ENCODE assay signal across 10 mouse cellular contexts in genomic region chr1:153669086-153669485, GRCm38 (mm10). TPM values are rescaled to one million over a fixed set of nuclear protein-coding genes. Genes with fewer than 3 reads are reported as not detected.
A peak's percentile ranks its signal among the peaks of the same experiment; 100 is the strongest.
DNase-seq lines count a peak whose midpoint lies in the region; ATAC-seq lines count a peak whose summit lies in the region.
"Had no signal": no experiment of that assay in that cellular context is flagged by ENCODE, and none has a peak within 500 bp of the region (broad histone marks: within the 10 kb centered on the region; RNA-seq: fewer than 3 reads in every experiment).

No protein-coding gene starts in this region.

- H3K27me3 ChIP-seq in forebrain, embryonic 12.5 days: peaks cover 11% of the 10 kb centered on the region; the same call in 1 of the 2 replicates
- H3K27me3 ChIP-seq in forebrain, embryonic 11.5 days (ENCODE audit: control insufficient read depth, insufficient read depth, low read length): no peaks in the 10 kb centered on the region
- H3K27me3 ChIP-seq in midbrain, embryonic 16.5 days (ENCODE audit: control insufficient read depth, insufficient read depth, low read depth, low read length): no peaks in the 10 kb centered on the region

- no peaks in the 10 kb centered on the region for H3K36me3 ChIP-seq in forebrain, embryonic 12.5 days (replicated peaks)
- H3K36me3 ChIP-seq in forebrain, embryonic 11.5 days (ENCODE audit: control insufficient read depth, insufficient read depth, low read length): no peaks in the 10 kb centered on the region
- H3K36me3 ChIP-seq in midbrain, embryonic 16.5 days (ENCODE audit: control insufficient read depth, insufficient read depth, low read length): no peaks in the 10 kb centered on the region; the same call in 1 of the 2 replicates
- H3K36me3 ChIP-seq: liver, embryonic 13.5 days had no signal

- no peak overlapping the region for H3K9ac ChIP-seq in forebrain, embryonic 12.5 days
- H3K9ac ChIP-seq in forebrain, embryonic 11.5 days (ENCODE audit: low read length): no peak overlapping the region
- H3K9ac ChIP-seq in midbrain, embryonic 16.5 days (ENCODE audit: low read depth, low read length): peak overlapping the region; percentile 41; the same call in 1 of the 2 replicates
- H3K9ac ChIP-seq: liver, embryonic 13.5 days had no signal

- 78% methylated on average over 7 of the region's 7 CpGs for WGBS in forebrain, embryonic 12.5 days
- WGBS in forebrain, embryonic 11.5 days: 87% methylated on average over 7 of the region's 7 CpGs
- WGBS in midbrain, embryonic 16.5 days: 47% methylated on average over 7 of the region's 7 CpGs

- H3K4me3 ChIP-seq in forebrain, embryonic 12.5 days (replicated peaks): no peak overlapping the region
- H3K4me3 ChIP-seq in forebrain, embryonic 11.5 days (ENCODE audit: low read depth, low read length): no peak overlapping the region
- H3K4me3 ChIP-seq in midbrain, embryonic 16.5 days (ENCODE audit: low read depth, low read length): peak overlapping the region; percentile 15
- H3K4me3 ChIP-seq: liver, embryonic 13.5 days had no signal

- no peak overlapping the region for H3K27ac ChIP-seq in forebrain, embryonic 12.5 days
- no peak overlapping the region for H3K27ac ChIP-seq in forebrain, embryonic 11.5 days (ENCODE audit: low read depth, low read length)
- peak overlapping the region; percentile 58 for H3K27ac ChIP-seq in midbrain, embryonic 16.5 days (ENCODE audit: low read length)
- H3K27ac ChIP-seq: liver, embryonic 13.5 days had no signal

- peaks cover 60% of the 10 kb centered on the region for H3K4me1 ChIP-seq in forebrain, embryonic 12.5 days
- peaks cover 14% of the 10 kb centered on the region for H3K4me1 ChIP-seq in forebrain, embryonic 11.5 days (replicated peaks; ENCODE audit: control insufficient read depth, insufficient read depth, low read length)
- peaks cover 54% of the 10 kb centered on the region for H3K4me1 ChIP-seq in midbrain, embryonic 16.5 days (ENCODE audit: control insufficient read depth, insufficient read depth, low read length)
- H3K4me1 ChIP-seq: liver, embryonic 13.5 days had no signal

- H3K9me3 ChIP-seq in forebrain, embryonic 12.5 days: no peaks in the 10 kb centered on the region
- H3K9me3 ChIP-seq in forebrain, embryonic 11.5 days (ENCODE audit: control insufficient read depth, low read length): no peaks in the 10 kb centered on the region
- no peaks in the 10 kb centered on the region for H3K9me3 ChIP-seq in midbrain, embryonic 16.5 days (replicated peaks; ENCODE audit: control insufficient read depth, low read length, poor library complexity, severe bottlenecking)
- H3K9me3 ChIP-seq: liver, embryonic 13.5 days had no signal

- H3K4me2 ChIP-seq in forebrain, embryonic 12.5 days: 0 out of 2 replicates have a peak overlapping the region, but pooled peaks have one; percentile 2
- H3K4me2 ChIP-seq in forebrain, embryonic 11.5 days (ENCODE audit: low read depth, low read length, severe bottlenecking): no peak overlapping the region
- peak overlapping the region; percentile 25; the same call in 1 of the 2 replicates for H3K4me2 ChIP-seq in midbrain, embryonic 16.5 days (ENCODE audit: low read length)
- H3K4me2 ChIP-seq: liver, embryonic 13.5 days had no signal

- DNase-seq in forebrain, embryonic 11.5 days (ENCODE audit: low spot score): no peak
- peak; percentile 31 to 53 for DNase-seq in kidney, postnatal 25 days
- DNase-seq in kidney, adult 8-10 months: no peak
- peak; percentile 74 to 77 for DNase-seq in cerebellum, adult 18-20 months
- DNase-seq in frontal cortex, postnatal 10 days (ENCODE audit: low spot score in 2 of 2): no peak
- no peak for DNase-seq in gastrocnemius, postnatal 4 days (ENCODE audit: low spot score in 2 of 2)
- DNase-seq: liver, embryonic 13.5 days had no signal

- no peak for ATAC-seq in forebrain, embryonic 12.5 days (ENCODE audit: low FRiP score)
- ATAC-seq in forebrain, embryonic 11.5 days (replicated peaks; ENCODE audit: low FRiP score): no peak
- ATAC-seq in midbrain, embryonic 16.5 days: no peak

RNA-seq across cellular contexts. Expression of gene Rgs8, which starts 16.3 kb away (rescaled TPM):
- 24.3 and 25.1 TPM in 2 replicates for polyA plus RNA-seq in forebrain, embryonic 12.5 days (2016; fragmentation: Nextera tagmentation; extraction: Ambion mirVana)
- polyA plus RNA-seq in forebrain, embryonic 11.5 days (2014; fragmentation: Nextera tagmentation; extraction: Ambion mirVana): 12.1 and 12.2 TPM in 2 replicates
- 47.1 and 49.1 TPM in 2 replicates for polyA plus RNA-seq in midbrain, embryonic 16.5 days (2015; fragmentation: Nextera tagmentation; extraction: Ambion mirVana)
- total RNA-seq in gastrocnemius, postnatal 4 days (2021): 1 to 10 TPM; 2.1 to 2.5 TPM
- total RNA-seq: monocyte, adult 5-6 weeks had no signal

Comparison
In these comparisons a context has a peak if more than half of its experiments do, and no peak if none do; other contexts are left out.
1. DNase-seq: peak in kidney, postnatal 25 days (2 of 2) and cerebellum, adult 18-20 months (2 of 2); none in forebrain, embryonic 11.5 days (single experiment), kidney, adult 8-10 months (0 of 2), frontal cortex, postnatal 10 days (0 of 2) and gastrocnemius, postnatal 4 days (0 of 2).